Mouse (Mus musculus) E14TG2a.4 (cell line): ENCODE measurements around the gene Txndc15.

Experiments used
- CTCF ChIP-seq: conservative IDR thresholded peaks from 2 replicates; pipeline ENCODE4 v1.5.1; 2014; ENCODE audit warnings: low read length
- NANOG ChIP-seq: IDR thresholded peaks from 2 replicates; pipeline ENCODE4 v1.6.1; 2014; ENCODE audit warnings: borderline replicate concordance, low read length, mixed read lengths
- POU5F1 ChIP-seq: IDR thresholded peaks from 2 replicates; pipeline ENCODE4 v1.6.1; 2014; ENCODE audit warnings: low read length, borderline replicate concordance

GRCm38 (mm10) chr13:55756789-55757188, 42.3 kb downstream of the Txndc15 start:
- no peak for TF ChIP-seq CTCF
- no peak for TF ChIP-seq NANOG
- no peak for TF ChIP-seq POU5F1
